18 mouse cellular contexts compared by ENCODE assay signal in the genomic region with DNA sequence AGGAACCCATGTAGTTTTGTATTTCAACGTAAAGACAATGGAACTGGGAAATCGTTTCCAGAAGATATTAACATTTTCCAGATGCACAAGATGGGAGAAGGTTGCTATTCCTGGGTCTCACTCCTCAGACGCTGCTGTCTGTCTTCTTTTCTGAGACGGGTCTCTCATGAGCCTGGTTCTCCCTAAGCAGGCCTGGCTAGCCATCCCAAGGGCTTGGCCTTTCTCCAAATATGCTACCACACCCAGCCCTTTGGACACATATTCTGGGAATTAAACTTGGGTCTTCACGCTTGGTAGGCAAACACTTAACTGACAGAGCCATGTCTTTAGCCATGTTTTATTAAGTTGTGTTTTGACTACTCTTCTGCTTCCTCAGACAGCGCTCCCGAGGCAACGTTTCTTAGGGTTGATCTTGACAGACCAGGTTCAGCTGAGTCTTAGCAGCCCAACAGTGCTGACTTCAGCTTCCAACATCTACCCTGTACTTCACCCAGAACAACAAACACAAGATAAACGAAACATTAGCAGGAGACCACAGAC. TPM values are rescaled to one million over a fixed set of nuclear protein-coding genes. Genes with fewer than 3 reads are reported as not detected.
A peak's percentile ranks its signal among the peaks of the same experiment; 100 is the strongest.
DNase-seq lines count a peak whose midpoint lies in the region; TF ChIP-seq lines count a peak whose summit lies in the region.
"Had no signal": no experiment of that assay in that cellular context is flagged by ENCODE, and none has a peak within 500 bp of the region (broad histone marks: within the 10 kb centered on the region; RNA-seq: fewer than 3 reads in every experiment).

No protein-coding gene starts in this region.

- no peak for TF ChIP-seq POLR2A in embryonic fibroblast, embryonic 13.5 days (IDR thresholded peaks at IDR 0.05; ENCODE audit: low read depth, low read length)

- no peak overlapping the region for H3K4me3 ChIP-seq in gastrocnemius, adult 2 months
- no peak overlapping the region for H3K4me3 ChIP-seq in layer of hippocampus, adult 2 months
- no peak overlapping the region for H3K4me3 ChIP-seq in embryonic fibroblast, embryonic 13.5 days (ENCODE audit: insufficient read depth, low read length)
- H3K4me3 ChIP-seq: forebrain, embryonic 10.5 days; hindbrain, embryonic 13.5 days; neural tube, embryonic 12.5 days had no signal

- peak overlapping the region; percentile 12; the same call in 1 of the 2 replicates for H3K27ac ChIP-seq in gastrocnemius, adult 2 months
- peak overlapping the region; percentile 78 for H3K27ac ChIP-seq in layer of hippocampus, adult 2 months
- H3K27ac ChIP-seq in embryonic fibroblast, embryonic 13.5 days (ENCODE audit: insufficient read depth, low read length) = peak overlapping the region; percentile 33
- H3K27ac ChIP-seq: forebrain, embryonic 10.5 days; hindbrain, embryonic 13.5 days; kidney, postnatal 0 days; neural tube, embryonic 12.5 days had no signal

- H3K4me1 ChIP-seq in embryonic fibroblast, embryonic 13.5 days (ENCODE audit: control insufficient read depth, insufficient read depth, low read length) = peaks cover 21% of the 10 kb centered on the region
- H3K4me1 ChIP-seq: forebrain, embryonic 10.5 days; hindbrain, embryonic 13.5 days; neural tube, embryonic 12.5 days had no signal

- intact Hi-C loops in gastrocnemius, adult 2 months (cut with DNase I) = loop anchor here (5.0 kb wide), 1 partner anchor 177 kb away; no protein-coding TSS in a partner anchor

- TF ChIP-seq CTCF in gastrocnemius, adult 2 months (IDR thresholded peaks at IDR 0.05) = no peak
- TF ChIP-seq CTCF in layer of hippocampus, adult 2 months (conservative IDR thresholded peaks at IDR 0.05) = no peak
- TF ChIP-seq CTCF in embryonic fibroblast, embryonic 13.5 days (IDR thresholded peaks at IDR 0.05; ENCODE audit: borderline replicate concordance, insufficient read depth, low read length) = no peak

- DNase-seq in gastrocnemius, adult 2 months = peak; percentile 30
- DNase-seq in gastrocnemius, postnatal 10 days = no peak
- DNase-seq in layer of hippocampus, adult 2 months (ENCODE audit: low spot score in 2 of 2) = no peak
- DNase-seq in layer of hippocampus, postnatal 10 days (ENCODE audit: low spot score in 2 of 2) = no peak
- peak; percentile 59 for DNase-seq in NIH3T3 (ENCODE audit: low read depth)
- DNase-seq in adrenal gland, adult 8-10 months = no peak
- DNase-seq: cerebellum, adult 18-20 months; cerebellum, postnatal 36 days; gastrocnemius, postnatal 25 days; layer of hippocampus, postnatal 36 days; lung, adult 18-20 months; lung, postnatal 36 days; thymus, postnatal 36 days had no signal

RNA-seq across cellular contexts. Expression of gene B3gntl1, which starts 18.5 kb away (rescaled TPM):
- 1 to 10 TPM; 2.2 to 3.0 TPM for total RNA-seq in gastrocnemius, adult 2 months (2021)
- total RNA-seq in gastrocnemius, postnatal 10 days (2021) = 1 to 10 TPM; 3.2 to 4.5 TPM
- total RNA-seq in layer of hippocampus, adult 2 months (2021) = 1 to 10 TPM; 7.1 to 8.1 TPM
- 1 to 10 TPM; 7.6 to 8.6 TPM for total RNA-seq in layer of hippocampus, postnatal 10 days (2021)
- polyA plus RNA-seq in embryonic fibroblast, embryonic 13.5 days (2011; ENCODE audit: insufficient read length, low read depth, missing spikeins) = 4.5 and 5.3 TPM in 2 replicates
- total RNA-seq in adrenal gland, adult 8-10 months (2022) = 10 to 100 TPM; 11.4 to 16.4 (median 14.5) TPM

RNA-seq across cellular contexts. Expression of gene Metrnl, which starts 46.9 kb away (rescaled TPM):
- total RNA-seq in gastrocnemius, adult 2 months (2021) = 10 to 100 TPM in 1 of 2 experiments, 1 to 10 TPM in 1; 7.8 to 13.7 TPM
- 10 to 100 TPM; 15.1 to 21.1 TPM for total RNA-seq in gastrocnemius, postnatal 10 days (2021)
- 10 to 100 TPM; 10.3 to 10.7 TPM for total RNA-seq in layer of hippocampus, adult 2 months (2021)
- total RNA-seq in layer of hippocampus, postnatal 10 days (2021) = 10 to 100 TPM; 13.1 to 14.3 TPM
- 26.3 and 29.4 TPM in 2 replicates for polyA plus RNA-seq in embryonic fibroblast, embryonic 13.5 days (2011; ENCODE audit: insufficient read length, low read depth, missing spikeins)
- 10 to 100 TPM; 10.8 to 29.6 (median 21.0) TPM for total RNA-seq in adrenal gland, adult 8-10 months (2022)

Comparison
In these comparisons a context has a peak if more than half of its experiments do, and no peak if none do; other contexts are left out.
1. DNase-seq: peak in gastrocnemius, adult 2 months (single experiment) and NIH3T3 (single experiment); none in gastrocnemius, postnatal 10 days (single experiment), layer of hippocampus, adult 2 months (0 of 2), layer of hippocampus, postnatal 10 days (0 of 2) and adrenal gland, adult 8-10 months (single experiment).
2. H3K27ac ChIP-seq: peak in every context shown above with its lines; median percentile 78 in layer of hippocampus, adult 2 months; 33 in embryonic fibroblast, embryonic 13.5 days; 12 in gastrocnemius, adult 2 months.